Mouse (Mus musculus) cerebellum, adult (tissue): Measurements from ENCODE around the gene Gm49321.

ENCODE experiments used
- ATAC-seq: cut with Nextera tagmentation; 2 replicates; pipeline ENCODE4 v1.9.2; 2017; ENCODE audit warnings: mild to moderate bottlenecking, moderate library complexity, mixed read lengths; ENCODE audit not compliant: insufficient number of reproducible peaks, low FRiP score, low TSS enrichment

Gm49321 gene

GRCm38 (mm10) chr12:73998128-73998456 is 60.6 kb downstream of the Gm49321 start:
- ATAC-seq, result no peak

- ATAC-seq, result no peak
These were observed 65.0 kb downstream of the Gm49321 start for GRCm38 (mm10) chr12:74002449-74002848.

GRCm38 (mm10) chr12:74009448-74009911 is 72.0 kb downstream of the Gm49321 start:
- ATAC-seq, result peak; percentile 62; the same call in 1 of the 2 replicates

- ATAC-seq, result peak; percentile 54; the same call in 1 of the 2 replicates
These were observed 76.3 kb downstream of the Gm49321 start for GRCm38 (mm10) chr12:74013739-74014138.

GRCm38 (mm10) chr12:74014739-74015270 is 77.4 kb downstream of the Gm49321 start:
- ATAC-seq, result 0 out of 2 replicates have a peak, but pooled peaks have one; percentile 15

- no peak for ATAC-seq
These were observed 78.0 kb downstream of the Gm49321 start for GRCm38 (mm10) chr12:74015491-74015890.
